Mouse (Mus musculus): Measurements from ENCODE around the gene Fkbp10. TPM values are rescaled to one million over a fixed set of nuclear protein-coding genes. Genes with fewer than 3 reads are reported as not detected.

Fkbp10 gene
- total and polyA plus RNA-seq, 2 experiments from 2014 or later, result 95.9 to 114 TPM

DNA sequence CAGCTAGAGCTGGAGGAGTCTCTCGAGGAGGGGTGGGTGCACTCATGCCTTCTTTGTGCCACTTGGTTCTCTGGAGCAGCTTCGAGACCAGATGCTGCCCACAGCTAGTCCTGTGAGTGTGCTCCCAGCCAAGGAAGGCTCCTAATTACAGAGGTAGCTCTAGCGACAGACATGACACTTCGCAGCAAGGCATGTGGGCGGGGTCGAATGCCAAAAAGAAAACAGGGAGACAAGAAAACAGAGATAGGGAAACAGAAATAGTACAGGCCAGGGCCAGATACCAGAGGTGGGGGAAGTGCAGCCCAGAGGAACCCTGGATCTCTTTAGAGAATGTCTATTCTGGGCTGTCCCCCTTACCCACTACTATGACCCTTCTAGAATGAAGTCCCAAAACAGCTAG lies 13.3 kb upstream of the Fkbp10 start:
- Histone ChIP-seq H3K9me3 (replicated peaks; ENCODE audit: control insufficient read depth, low read length) (no peaks in the 10 kb centered on the region), H3K4me1 (ENCODE audit: control insufficient read depth, insufficient read depth) (peaks cover 55% of the 10 kb centered on the region), H3K4me2 (ENCODE audit: low read depth, low read length) (peak overlapping the region; percentile 42), H3K27ac (ENCODE audit: low read depth) (peak overlapping the region; percentile 94), H3K9ac (replicated peaks; ENCODE audit: low read depth, low read length) (peak overlapping the region; percentile 45; the same call in 1 of the 2 replicates), H3K27me3 (ENCODE audit: control insufficient read depth, insufficient read depth, low read length) (no peaks in the 10 kb centered on the region), H3K36me3 (replicated peaks; ENCODE audit: control insufficient read depth, insufficient read depth, low read length) (no peaks in the 10 kb centered on the region), H3K4me3 (ENCODE audit: low read depth, low read length) (no peak overlapping the region)
- TF ChIP-seq CTCF (IDR thresholded peaks at IDR 0.05; ENCODE audit: low read depth), result no peak
- peak; percentile 55; the same call in 1 of the 2 replicates for TF ChIP-seq EP300 (IDR thresholded peaks at IDR 0.05; ENCODE audit: low read depth)
- DNase-seq (ENCODE audit: low spot score) (peak; percentile 82), ATAC-seq (ENCODE audit: insufficient read depth, low read depth) (peak; percentile 31)
- WGBS, result 7% methylated on average over 6 of the region's 6 CpGs

DNA sequence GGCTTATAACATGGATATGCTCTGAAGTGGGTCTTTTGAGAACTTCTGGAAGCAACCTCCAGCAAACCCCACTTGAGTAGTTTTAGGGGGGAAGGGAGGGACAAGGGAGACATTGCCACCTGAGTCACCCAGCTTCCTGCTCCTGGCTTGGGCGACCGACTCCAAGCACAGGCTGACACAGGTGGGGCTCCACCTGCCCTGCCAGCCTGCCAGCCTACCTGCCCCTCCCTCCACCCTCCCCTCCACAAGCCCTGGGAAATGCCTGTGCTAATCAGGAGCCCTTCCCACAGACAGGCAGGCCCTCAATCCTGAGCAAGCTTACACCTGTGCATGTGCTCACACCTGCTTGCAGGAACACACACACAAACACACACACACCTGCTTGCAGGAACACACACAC lies 12.8 kb upstream of the Fkbp10 start:
- ATAC-seq (ENCODE audit: insufficient read depth, low read depth) (no peak), DNase-seq (ENCODE audit: low spot score) (no peak)
- H3K9me3 ChIP-seq (replicated peaks; ENCODE audit: control insufficient read depth, low read length), result no peaks in the 10 kb centered on the region
- H3K27me3 ChIP-seq (ENCODE audit: control insufficient read depth, insufficient read depth, low read length), result no peaks in the 10 kb centered on the region
- H3K4me1 ChIP-seq (ENCODE audit: control insufficient read depth, insufficient read depth), result peaks cover 55% of the 10 kb centered on the region
- no peak overlapping the region for H3K4me3 ChIP-seq (ENCODE audit: low read depth, low read length)
- peak overlapping the region; percentile 94 for H3K27ac ChIP-seq (ENCODE audit: low read depth)
- no peak for TF ChIP-seq CTCF (IDR thresholded peaks at IDR 0.05; ENCODE audit: low read depth)
- TF ChIP-seq EP300 (IDR thresholded peaks at IDR 0.05; ENCODE audit: low read depth), result no peak
- no peaks in the 10 kb centered on the region for H3K36me3 ChIP-seq (replicated peaks; ENCODE audit: control insufficient read depth, insufficient read depth, low read length)
- peak overlapping the region; percentile 45; the same call in 1 of the 2 replicates for H3K9ac ChIP-seq (replicated peaks; ENCODE audit: low read depth, low read length)
- WGBS, result 42% methylated on average over 2 of the region's 2 CpGs
- H3K4me2 ChIP-seq (ENCODE audit: low read depth, low read length), result peak overlapping the region; percentile 42

- DNase-seq (ENCODE audit: low spot score), result peak; percentile 60
- Histone ChIP-seq H3K36me3 (replicated peaks; ENCODE audit: control insufficient read depth, insufficient read depth, low read length) (no peaks in the 10 kb centered on the region), H3K27ac (ENCODE audit: low read depth) (peak overlapping the region; percentile 94), H3K9ac (replicated peaks; ENCODE audit: low read depth, low read length) (no peak overlapping the region), H3K27me3 (ENCODE audit: control insufficient read depth, insufficient read depth, low read length) (no peaks in the 10 kb centered on the region), H3K9me3 (replicated peaks; ENCODE audit: control insufficient read depth, low read length) (no peaks in the 10 kb centered on the region), H3K4me3 (ENCODE audit: low read depth, low read length) (no peak overlapping the region), H3K4me2 (ENCODE audit: low read depth, low read length) (peak overlapping the region; percentile 42; the same call in 1 of the 2 replicates), H3K4me1 (ENCODE audit: control insufficient read depth, insufficient read depth) (peaks cover 50% of the 10 kb centered on the region)
- 8% methylated on average over 10 of the region's 10 CpGs for WGBS
- no peak for TF ChIP-seq CTCF (IDR thresholded peaks at IDR 0.05; ENCODE audit: low read depth)
- TF ChIP-seq EP300 (IDR thresholded peaks at IDR 0.05; ENCODE audit: low read depth), result no peak
- peak; percentile 27 for ATAC-seq (ENCODE audit: insufficient read depth, low read depth)
Observed at GRCm38 (mm10) chr11:100403445-100404134, 11.9 kb upstream of the Fkbp10 start.

DNA sequence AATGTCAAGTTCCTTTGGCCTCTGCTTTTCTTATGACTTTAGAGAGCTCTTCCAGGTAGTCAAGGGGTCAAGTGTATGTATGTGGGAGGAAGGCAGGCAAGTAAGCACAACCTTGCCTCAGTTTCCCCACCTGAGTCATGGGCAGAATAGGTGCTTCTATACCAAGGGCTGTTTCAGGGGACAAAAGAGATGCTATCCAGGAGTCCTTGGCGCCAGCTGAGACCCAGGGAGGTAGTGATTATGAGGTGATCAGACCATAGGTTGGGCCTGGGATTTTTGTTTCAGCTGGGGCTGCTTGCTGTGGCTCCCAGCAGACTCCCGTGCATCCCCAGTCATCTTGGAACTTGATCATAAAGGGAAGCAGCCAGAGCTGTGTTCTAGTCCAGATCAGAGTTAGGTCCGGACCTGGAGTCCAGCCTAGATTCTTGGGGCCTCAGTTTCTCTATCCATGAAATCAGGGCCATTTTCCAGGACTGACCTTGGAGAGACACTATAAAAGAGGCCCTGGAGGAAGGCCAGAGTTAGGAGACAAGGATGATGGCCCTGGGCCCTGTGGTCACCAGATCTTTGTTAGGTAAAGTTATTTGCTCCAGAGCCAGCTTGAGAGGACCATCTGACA lies 10.9 kb upstream of the Fkbp10 start:
- peak overlapping the region; percentile 94 for H3K27ac ChIP-seq (ENCODE audit: low read depth)
- no peaks in the 10 kb centered on the region for H3K9me3 ChIP-seq (replicated peaks; ENCODE audit: control insufficient read depth, low read length)
- ATAC-seq (ENCODE audit: insufficient read depth, low read depth) (no peak), DNase-seq (ENCODE audit: low spot score) (no peak)
- H3K9ac ChIP-seq (replicated peaks; ENCODE audit: low read depth, low read length), result no peak overlapping the region
- no peak overlapping the region for H3K4me2 ChIP-seq (ENCODE audit: low read depth, low read length)
- H3K4me3 ChIP-seq (ENCODE audit: low read depth, low read length), result no peak overlapping the region
- H3K4me1 ChIP-seq (ENCODE audit: control insufficient read depth, insufficient read depth), result peaks cover 50% of the 10 kb centered on the region
- no peaks in the 10 kb centered on the region for H3K27me3 ChIP-seq (ENCODE audit: control insufficient read depth, insufficient read depth, low read length)
- no peak for TF ChIP-seq EP300 (IDR thresholded peaks at IDR 0.05; ENCODE audit: low read depth)
- no peak for TF ChIP-seq CTCF (IDR thresholded peaks at IDR 0.05; ENCODE audit: low read depth)
- 88% methylated on average over 3 of the region's 3 CpGs for WGBS
- 0 out of 2 replicates have a peak, but pooled peaks cover 4% of the 10 kb centered on the region for H3K36me3 ChIP-seq (replicated peaks; ENCODE audit: control insufficient read depth, insufficient read depth, low read length)

GRCm38 (mm10) chr11:100406273-100406672 lies 9.2 kb upstream of the Fkbp10 start:
- 78% methylated on average over 8 of the region's 8 CpGs for WGBS
- peaks cover 33% of the 10 kb centered on the region for H3K4me1 ChIP-seq (ENCODE audit: control insufficient read depth, insufficient read depth)
- H3K36me3 ChIP-seq (replicated peaks; ENCODE audit: control insufficient read depth, insufficient read depth, low read length), result peaks cover 15% of the 10 kb centered on the region; the same call in 1 of the 2 replicates
- ATAC-seq (ENCODE audit: insufficient read depth, low read depth) (no peak), DNase-seq (ENCODE audit: low spot score) (no peak)
- no peak overlapping the region for H3K27ac ChIP-seq (ENCODE audit: low read depth)
- no peak overlapping the region for H3K4me3 ChIP-seq (ENCODE audit: low read depth, low read length)
- H3K4me2 ChIP-seq (ENCODE audit: low read depth, low read length), result no peak overlapping the region
- TF ChIP-seq CTCF (IDR thresholded peaks at IDR 0.05; ENCODE audit: low read depth) (no peak), EP300 (IDR thresholded peaks at IDR 0.05; ENCODE audit: low read depth) (no peak)
- no peaks in the 10 kb centered on the region for H3K27me3 ChIP-seq (ENCODE audit: control insufficient read depth, insufficient read depth, low read length)
- H3K9ac ChIP-seq (replicated peaks; ENCODE audit: low read depth, low read length), result no peak overlapping the region
- no peaks in the 10 kb centered on the region for H3K9me3 ChIP-seq (replicated peaks; ENCODE audit: control insufficient read depth, low read length)

All from heart, postnatal 0 days (tissue).